Mouse (Mus musculus) frontal cortex, postnatal 10 days (tissue): ENCODE results near the gene Wwc2.
"Not testable (repeated sequence)": the region's sequence is repeated elsewhere in the genome, so short reads cannot be mapped to it uniquely, and the experiment has no call there.

ENCODE experiments used
- DNase-seq, 2 experiments: peaks; one replicate each; pipeline ENCODE4 v3.0.0; 2022; ENCODE audit warnings: low spot score in 2 of 2, mixed read lengths in 1 of 2

Gene Wwc2

DNA sequence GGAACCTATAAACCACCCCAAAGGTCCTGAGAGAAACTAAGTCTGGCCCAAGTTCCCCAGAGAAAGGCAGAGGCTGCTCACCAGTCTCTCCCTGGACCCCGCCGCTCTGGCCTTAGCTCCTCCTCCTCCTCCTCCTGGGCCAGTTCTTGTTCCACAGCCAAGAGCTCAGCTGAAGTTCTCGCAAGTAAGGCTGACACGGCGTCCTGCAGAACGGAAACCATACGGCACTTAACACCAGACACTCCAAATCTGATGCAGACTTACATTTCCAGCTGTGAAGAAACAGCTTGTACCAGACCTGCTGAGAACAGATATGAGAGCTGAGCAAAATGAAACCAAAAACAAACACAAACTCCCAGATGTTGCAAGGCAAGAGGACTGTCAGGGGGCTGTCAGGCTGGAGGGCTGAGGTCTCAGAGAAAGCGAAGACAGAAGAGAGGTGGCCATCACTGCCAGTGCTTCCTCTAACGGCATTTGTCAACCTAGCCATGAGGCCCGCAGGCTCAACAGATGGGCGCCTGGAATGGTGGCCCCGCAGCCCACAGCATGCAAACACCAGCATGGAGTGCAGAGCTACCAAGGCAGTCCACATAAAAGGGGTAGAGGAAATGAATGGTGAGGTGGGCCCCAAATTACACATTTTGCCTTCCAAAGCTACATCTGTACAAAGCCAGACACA is 138.8 kb downstream of the Wwc2 start:
- no peak for DNase-seq

- no peak for DNase-seq
Observed at GRCm38 (mm10) chr8:47849842-47850241, 140.9 kb downstream of the Wwc2 start.

- no peak for DNase-seq
Observed at GRCm38 (mm10) chr8:47847931-47848330, 142.8 kb downstream of the Wwc2 start.

DNA sequence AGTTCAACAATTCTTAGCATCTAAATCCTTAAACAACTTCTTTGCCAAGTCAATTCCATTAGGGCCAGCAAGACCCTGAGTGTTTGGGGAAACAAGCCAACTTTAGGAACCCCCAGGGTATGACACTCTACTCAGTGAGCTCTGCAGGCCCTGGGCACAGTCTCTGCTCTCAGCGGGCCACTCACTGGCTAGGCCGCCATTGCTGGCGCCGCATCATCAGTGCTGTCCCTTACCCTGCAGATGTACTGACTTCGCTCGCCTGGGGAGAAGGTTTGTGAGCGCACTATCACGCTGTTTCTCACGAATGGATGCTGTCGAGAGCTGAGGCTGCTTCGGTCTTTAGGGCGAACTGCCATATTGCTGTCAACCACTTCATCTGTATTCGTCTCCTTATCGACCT is 143.6 kb downstream of the Wwc2 start:
- no peak for DNase-seq

DNA sequence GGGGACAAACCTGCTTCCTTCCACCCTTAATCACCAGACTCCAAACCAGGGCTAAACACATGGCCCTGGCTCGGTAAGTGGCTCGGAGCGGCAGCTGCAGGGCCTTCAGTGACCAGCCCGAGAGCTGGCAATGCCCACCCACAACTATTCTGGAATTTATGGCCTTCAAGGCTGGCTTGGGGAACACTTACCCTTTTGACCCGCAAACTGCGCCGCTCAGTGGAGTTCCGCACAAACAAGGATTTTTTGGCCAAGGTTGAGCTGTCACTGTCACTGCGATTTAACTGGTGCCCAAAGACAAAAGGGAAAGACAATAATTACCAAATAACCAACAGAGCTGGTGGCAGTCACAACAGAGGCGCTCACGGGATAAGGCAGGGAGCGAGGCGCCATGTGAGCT is 144.8 kb downstream of the Wwc2 start:
- DNase-seq = no peak

DNA sequence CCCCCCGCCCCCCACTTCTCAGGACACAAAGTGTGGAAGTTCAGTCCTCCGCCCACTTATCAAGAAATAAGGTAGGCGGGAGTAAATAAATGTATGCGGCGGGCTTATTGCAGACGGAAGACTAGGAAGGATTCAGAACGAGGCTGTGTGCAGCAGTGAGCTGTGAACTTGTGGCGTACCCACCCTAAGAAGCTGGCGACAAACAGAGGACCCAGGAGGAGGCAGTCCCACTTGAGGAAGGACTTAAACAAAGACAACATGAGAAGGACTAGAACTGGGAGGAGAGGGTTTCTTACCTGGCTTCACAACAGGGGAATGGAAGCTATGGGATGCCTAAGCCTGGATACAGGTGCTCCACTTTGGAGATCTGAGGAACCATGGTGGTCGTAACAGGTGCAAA is 147.1 kb downstream of the Wwc2 start:
- DNase-seq = no peak

GRCm38 (mm10) chr8:47843063-47843462 is 147.7 kb downstream of the Wwc2 start:
- DNase-seq = no peak

DNA sequence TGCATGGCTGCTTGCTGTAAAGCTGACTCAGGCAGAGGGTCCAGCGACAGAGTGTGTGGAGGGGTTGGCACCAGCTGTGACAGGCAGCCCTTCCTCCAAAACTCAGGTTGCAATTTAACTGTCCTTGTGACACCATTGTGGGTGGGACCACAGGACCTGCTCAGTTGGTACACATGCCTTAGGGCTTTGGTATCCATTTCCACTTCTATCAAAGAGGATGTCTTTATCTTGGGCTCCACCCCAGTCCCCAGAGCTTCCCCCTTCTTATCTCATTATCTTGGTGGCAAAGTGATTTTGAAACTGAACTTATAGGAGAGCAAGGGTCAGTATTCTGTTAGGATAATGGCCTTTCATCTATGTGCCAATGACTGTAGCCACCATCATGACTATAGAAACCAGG is 156.8 kb downstream of the Wwc2 start:
- DNase-seq = no peak

GRCm38 (mm10) chr8:47832616-47833015 is 158.1 kb downstream of the Wwc2 start:
- no peak for DNase-seq

- DNase-seq = no peak
Observed at GRCm38 (mm10) chr8:47826911-47827310, 163.8 kb downstream of the Wwc2 start.

DNA sequence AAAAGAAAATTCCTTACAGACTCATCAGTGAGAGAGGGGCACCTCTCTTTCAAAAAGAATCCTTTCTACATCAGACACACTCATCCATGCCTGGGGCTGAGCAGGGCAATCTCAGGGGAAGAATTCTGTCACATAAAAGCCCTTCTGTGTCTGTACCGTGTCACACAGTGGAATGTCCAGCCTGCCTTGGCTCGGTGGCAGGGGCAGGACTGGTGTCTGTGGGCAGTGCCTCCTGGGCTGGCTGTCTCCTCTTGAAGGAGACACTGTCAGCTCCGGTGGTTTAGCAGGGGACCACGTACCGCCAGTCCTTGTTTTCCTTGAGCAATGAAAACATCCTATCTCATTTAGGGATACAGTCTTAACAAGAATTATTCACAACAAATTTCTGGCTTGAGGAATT is 165.1 kb downstream of the Wwc2 start:
- no peak for DNase-seq

GRCm38 (mm10) chr8:47824182-47824581 is 166.5 kb downstream of the Wwc2 start, which contains the start of gene Cldn22:
Gene Cldn22, plus strand, starts transcription at chr8:47824482.
- no peak for DNase-seq

GRCm38 (mm10) chr8:47823777-47824176 is 166.9 kb downstream of the Wwc2 start:
- no peak for DNase-seq

DNA sequence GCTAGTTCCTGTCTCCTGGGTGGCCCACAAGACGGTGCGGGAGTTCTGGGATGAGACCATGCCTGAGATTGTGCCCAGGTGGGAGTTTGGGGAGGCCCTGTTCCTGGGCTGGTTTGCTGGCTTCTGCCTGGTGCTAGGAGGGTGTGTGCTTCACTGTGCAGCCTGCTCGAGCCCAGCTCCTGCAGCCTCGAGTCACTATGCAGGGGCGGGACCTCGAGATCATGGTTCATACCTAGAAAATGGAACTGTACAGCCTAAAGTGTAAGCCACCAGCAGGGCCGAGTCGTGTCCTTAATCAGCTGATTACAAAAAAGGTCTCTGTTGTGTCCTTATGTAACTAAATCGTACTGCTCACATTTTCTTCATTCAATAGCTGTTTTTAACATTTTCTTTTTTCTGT is 168.2 kb downstream of the Wwc2 start:
- not testable (repeated sequence) for DNase-seq

DNA sequence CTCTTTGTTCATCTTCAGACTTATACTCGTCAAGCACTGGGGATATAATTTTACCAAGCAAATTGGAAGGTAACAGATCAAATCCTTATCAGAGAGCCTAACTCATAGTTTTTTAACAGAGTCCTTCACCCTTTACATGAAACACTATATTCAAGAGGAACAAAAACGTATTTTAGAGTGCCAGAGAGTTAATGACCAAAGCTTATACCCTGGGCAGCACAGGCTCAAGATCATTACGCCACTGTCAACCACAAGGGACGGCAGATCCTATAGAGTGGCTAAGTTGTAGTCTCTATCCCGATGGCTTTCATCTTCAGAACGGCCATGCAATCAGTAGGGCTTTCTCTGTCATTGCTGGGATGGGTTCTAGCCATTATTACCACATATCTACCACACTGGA is 168.9 kb downstream of the Wwc2 start, which contains the start of gene Cldn24:
TSS of gene Cldn24 (plus strand) at position 301 of the 400 bp plus-strand sequence.
- no peak for DNase-seq

DNA sequence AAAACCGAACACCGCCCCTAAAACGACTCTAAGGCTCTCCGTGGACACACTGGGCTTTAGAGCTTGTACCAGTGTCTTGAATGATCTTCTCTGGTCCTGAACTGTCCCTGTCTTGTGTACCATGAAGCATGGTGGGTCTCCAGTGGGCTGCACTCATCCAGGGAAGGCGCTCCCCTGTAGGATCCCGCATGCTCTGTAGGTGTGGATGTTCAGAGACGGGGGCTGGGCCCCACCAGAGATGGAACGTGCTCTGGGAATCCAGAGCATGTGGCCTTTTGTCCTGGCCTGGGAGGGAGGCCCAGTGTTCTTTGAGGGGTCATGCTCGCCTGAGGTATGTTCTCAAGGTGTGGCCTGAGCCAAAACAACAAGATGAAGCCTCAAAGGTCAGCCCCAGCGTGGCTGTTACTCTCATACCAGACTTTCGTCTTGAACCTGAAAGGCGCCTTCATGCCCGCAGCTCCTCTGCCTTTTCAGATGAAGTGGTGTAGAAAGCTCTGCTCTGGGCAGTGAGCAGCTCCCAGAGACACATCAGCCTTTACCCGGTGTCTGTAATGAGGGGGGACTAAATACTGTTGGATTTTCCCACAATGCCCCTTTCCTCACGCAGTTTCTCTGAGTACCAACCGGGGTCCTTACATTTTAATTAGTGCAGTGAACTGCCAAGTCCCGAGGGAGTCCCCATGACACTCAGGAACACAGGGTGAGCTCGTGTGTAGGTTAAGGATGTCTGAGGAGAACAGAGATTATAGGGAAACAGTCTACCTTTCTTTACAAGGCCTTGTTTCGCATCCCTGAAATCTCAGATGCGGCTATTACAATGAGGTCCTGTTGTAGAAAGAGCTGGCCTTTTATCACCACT is 169.6 kb downstream of the Wwc2 start:
- DNase-seq = no peak

DNA sequence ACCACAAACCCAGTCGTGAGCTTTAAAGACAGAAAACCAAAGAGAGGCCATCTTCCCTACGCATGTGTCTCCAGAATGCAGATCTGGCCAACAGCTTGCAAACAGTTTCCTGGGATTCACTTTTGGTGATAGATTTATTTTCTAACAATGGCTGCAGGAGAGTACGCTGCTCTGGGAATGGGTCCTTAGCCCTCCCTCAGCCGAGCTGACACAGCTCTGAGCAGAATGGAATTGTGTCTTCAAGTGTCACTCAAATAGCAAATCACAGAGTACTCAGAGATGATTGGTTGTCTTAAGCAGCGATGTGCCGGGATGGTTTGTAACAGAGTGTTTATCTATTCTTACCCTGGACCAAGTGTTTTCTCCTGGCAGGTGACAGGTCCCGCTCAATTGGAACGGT is 171.7 kb downstream of the Wwc2 start:
- DNase-seq = no peak

DNA sequence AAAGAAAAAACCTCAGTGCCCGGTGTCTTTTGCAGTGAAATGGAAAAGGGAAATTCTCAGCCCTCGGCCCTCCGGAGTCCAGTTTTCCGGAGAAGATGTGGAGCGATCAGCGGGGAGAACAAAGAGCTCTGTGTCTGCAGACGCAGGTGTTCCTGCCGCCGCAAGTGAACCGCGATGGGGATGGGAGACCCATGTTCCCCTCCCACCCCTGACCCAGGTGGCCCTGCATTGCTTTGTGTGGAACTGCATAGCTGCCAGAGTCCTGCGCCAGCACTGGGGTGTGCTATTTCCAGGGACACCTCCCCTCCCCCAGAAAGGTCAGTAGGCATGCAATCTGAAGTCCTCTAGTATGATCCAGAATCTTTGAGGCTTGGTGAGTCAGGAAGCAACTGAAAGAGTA is 179.5 kb downstream of the Wwc2 start:
- no peak for DNase-seq

DNA sequence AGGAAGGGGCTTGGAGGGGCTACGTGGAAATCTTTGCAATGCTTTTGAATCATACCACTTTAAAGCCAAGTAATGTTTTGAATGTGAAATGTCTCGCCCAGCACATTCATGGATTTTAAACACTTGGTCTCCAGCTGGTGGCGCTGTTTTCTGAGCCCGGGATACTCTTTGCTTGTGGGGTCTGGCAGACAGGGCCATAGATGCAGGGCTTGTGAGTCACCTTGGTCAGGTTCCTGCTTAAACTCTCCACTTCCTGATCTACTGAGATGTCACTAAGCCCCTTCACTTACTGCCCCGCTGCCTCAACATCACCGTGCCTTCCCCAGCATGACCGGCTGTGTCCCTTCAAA is 180.1 kb downstream of the Wwc2 start:
- no peak for DNase-seq

GRCm38 (mm10) chr8:47809970-47810665 is 180.6 kb downstream of the Wwc2 start:
- DNase-seq = no peak

DNA sequence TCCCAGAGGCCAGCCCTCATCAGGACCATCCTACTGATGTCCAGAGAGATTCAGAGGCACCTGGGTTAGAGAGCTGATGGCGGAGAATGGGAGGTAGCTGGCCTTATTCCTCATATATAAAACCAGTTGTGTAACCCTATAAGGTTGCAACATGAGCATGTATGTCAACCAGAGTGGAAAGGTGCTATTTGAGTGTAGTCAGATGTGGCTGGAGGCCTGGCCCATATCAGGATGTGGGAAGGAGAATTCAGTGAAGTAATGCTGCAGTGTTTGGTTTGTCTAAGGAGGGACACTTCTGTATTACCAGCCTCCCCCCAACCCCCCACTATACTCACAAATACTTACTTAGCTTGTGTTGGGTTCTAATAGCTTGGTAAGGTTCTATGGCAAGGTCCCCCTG is 186.5 kb downstream of the Wwc2 start:
- DNase-seq = no peak

DNA sequence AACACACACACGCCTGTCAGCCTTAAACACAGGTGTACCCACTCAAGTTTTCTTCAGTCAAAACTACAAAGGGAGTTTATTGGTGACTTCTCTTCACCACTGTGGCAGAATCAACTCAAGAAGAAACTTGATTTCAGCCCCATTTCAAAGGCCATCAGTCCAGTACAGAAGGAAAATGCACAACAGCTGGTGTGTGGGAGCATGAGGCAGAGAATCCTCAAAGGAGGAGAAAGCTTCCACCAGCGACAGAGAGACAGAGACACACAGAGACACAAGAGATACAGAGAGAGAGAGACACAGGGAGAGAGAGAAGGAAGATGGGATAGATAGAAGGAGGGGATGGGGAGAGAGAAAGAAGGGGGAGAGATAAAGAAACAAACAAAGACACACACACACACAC is 188.4 kb downstream of the Wwc2 start:
- DNase-seq = no peak

DNA sequence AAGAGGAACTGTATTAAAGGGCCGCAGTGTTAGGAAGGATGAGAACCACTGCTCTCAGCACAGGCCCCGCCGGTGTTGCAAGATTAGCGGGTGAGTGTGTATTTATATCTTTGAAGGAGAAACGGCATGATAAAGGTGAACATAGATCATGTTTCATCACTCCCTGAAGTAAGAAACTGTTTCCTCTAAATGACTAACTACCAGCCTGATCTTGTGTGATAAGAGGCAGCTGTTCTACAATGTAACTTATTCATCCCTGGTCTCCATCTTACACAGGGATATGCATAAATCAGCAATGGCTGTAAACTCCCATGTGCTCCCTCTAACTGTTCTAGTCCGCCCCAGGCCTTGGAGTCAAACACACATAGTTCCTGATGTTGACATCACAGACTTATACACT is 191.3 kb downstream of the Wwc2 start:
- DNase-seq = no peak
